Mouse (Mus musculus) lung, postnatal 0 days (tissue): Measurements from ENCODE around the gene Nmi. TPM values are rescaled to one million over a fixed set of nuclear protein-coding genes. Genes with fewer than 3 reads are reported as not detected.

ENCODE experiments used
- ATAC-seq: fragments of 200-750 bp; cut with Nextera tagmentation; 2 replicates; pipeline ENCODE4 v1.8.0; 2017; ENCODE audit warnings: moderate library complexity
- DNase-seq: peaks from one replicate; pipeline ENCODE4 v3.0.0-alpha.2; 2016; ENCODE audit warnings: low spot score
- H3K27ac ChIP-seq: fragments of 300-500 bp; sonication (generic); 2 replicates; pipeline ENCODE4 v1.5.1; 2014; ENCODE audit warnings: antibody characterized with exemption, mild to moderate bottlenecking, low read length, mixed read lengths
- H3K27me3 ChIP-seq: fragments of 300-500 bp; sonication (generic); replicated peaks from 2 replicates; pipeline ENCODE4 v1.6.1; 2014; ENCODE audit warnings: low read length, mixed read lengths; ENCODE audit not compliant: insufficient read depth
- H3K36me3 ChIP-seq: fragments of 300-500 bp; sonication (generic); 2 replicates; pipeline ENCODE4 v1.6.1; 2014; ENCODE audit warnings: low read length, mixed read lengths; ENCODE audit not compliant: insufficient read depth
- H3K4me1 ChIP-seq: fragments of 300-500 bp; sonication (generic); 2 replicates; pipeline ENCODE4 v1.6.1; 2014; ENCODE audit warnings: antibody characterized with exemption, low read depth, low read length, mixed read lengths; ENCODE audit not compliant: insufficient read depth
- H3K4me2 ChIP-seq: fragments of 300-500 bp; sonication (generic); replicated peaks from 2 replicates; pipeline ENCODE4 v1.6.1; 2014; ENCODE audit warnings: low read depth, mild to moderate bottlenecking, low read length, moderate library complexity, mixed read lengths
- H3K4me3 ChIP-seq: fragments of 300-500 bp; sonication (generic); 2 replicates; pipeline ENCODE4 v1.5.1; 2014; ENCODE audit warnings: low read depth, low read length
- H3K9ac ChIP-seq: fragments of 300-500 bp; sonication (generic); replicated peaks from 2 replicates; pipeline ENCODE4 v1.6.1; 2014; ENCODE audit warnings: low read depth, mild to moderate bottlenecking
- H3K9me3 ChIP-seq: fragments of 300-500 bp; sonication (generic); 2 replicates; pipeline ENCODE4 v1.6.1; 2016; ENCODE audit warnings: low read length, mixed read lengths
- CTCF ChIP-seq: IDR thresholded peaks from 2 replicates; pipeline ENCODE4 v1.5.1; 2016; ENCODE audit warnings: antibody characterized with exemption, mild to moderate bottlenecking
- EP300 ChIP-seq: IDR thresholded peaks from 2 replicates; pipeline ENCODE4 v1.6.1; 2016; ENCODE audit warnings: antibody characterized with exemption, mild to moderate bottlenecking, control low read depth
- WGBS: fragments of 180-500 bp; shearing (Covaris S2); extraction: QIAGEN DNeasy Blood & Tissue Kit; methylation state at CpG from one replicate; pipeline ENCODE4 v1.1.7; 2014; 5-methylcytosine and 5-hydroxymethylcytosine counted together
- polyA plus RNA-seq: library from polyadenylated mRNA; unstranded; fragments of >200 nt; fragmentation: Nextera tagmentation; extraction: Ambion mirVana; gene quantifications from 2 replicates; pipeline ENCODE4 v1.2.1, GENCODE M21; 2015

Nmi gene
- polyA plus RNA-seq, 1 experiment from 2014 or later, result 36.6 TPM

- H3K27ac ChIP-seq, result no peak overlapping the region
- no peak overlapping the region for H3K4me3 ChIP-seq
- TF ChIP-seq EP300 (no peak), CTCF (no peak)
- H3K9ac ChIP-seq, result no peak overlapping the region
- H3K4me2 ChIP-seq, result no peak overlapping the region
- WGBS, result 60% methylated on average over 7 of the region's 7 CpGs
- H3K36me3 ChIP-seq, result no peaks in the 10 kb centered on the region
- DNase-seq, result no peak
- no peaks in the 10 kb centered on the region for H3K4me1 ChIP-seq
- no peaks in the 10 kb centered on the region for H3K9me3 ChIP-seq
- ATAC-seq, result no peak
- no peaks in the 10 kb centered on the region for H3K27me3 ChIP-seq
Measured at GRCm38 (mm10) chr2:51999996-52000395, 26.7 kb upstream of the Nmi start.

- no peak overlapping the region for H3K4me3 ChIP-seq
- H3K36me3 ChIP-seq, result no peaks in the 10 kb centered on the region
- H3K4me1 ChIP-seq, result no peaks in the 10 kb centered on the region
- no peak for ATAC-seq
- H3K27me3 ChIP-seq, result no peaks in the 10 kb centered on the region
- H3K27ac ChIP-seq, result no peak overlapping the region
- 90% methylated on average over 6 of the region's 6 CpGs for WGBS
- TF ChIP-seq CTCF, result no peak
- no peak for TF ChIP-seq EP300
- no peak overlapping the region for H3K9ac ChIP-seq
- H3K4me2 ChIP-seq, result no peak overlapping the region
- no peaks in the 10 kb centered on the region for H3K9me3 ChIP-seq
- DNase-seq, result no peak
Measured at GRCm38 (mm10) chr2:51991447-51991846, 18.2 kb upstream of the Nmi start.

DNA sequence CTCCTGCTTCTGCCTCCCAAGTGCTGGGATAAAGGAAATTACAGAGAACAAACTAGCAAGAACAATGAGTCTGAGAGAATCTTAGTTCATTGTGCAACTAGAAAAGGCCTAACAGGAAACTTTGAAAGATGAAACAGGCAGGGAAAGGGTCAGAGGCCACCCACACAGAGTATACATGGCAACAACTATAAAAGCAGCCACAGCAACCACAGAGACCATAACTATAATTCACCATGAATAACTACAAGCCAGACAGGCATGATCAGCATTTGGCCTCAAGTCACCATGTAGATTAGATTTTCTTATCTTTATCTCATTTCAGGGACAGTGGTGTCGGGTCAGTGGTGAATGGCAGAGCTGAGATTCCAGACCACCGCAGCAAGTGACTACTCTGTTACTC is 16.3 kb upstream of the Nmi start:
- no peak overlapping the region for H3K4me3 ChIP-seq
- WGBS, result 66% methylated on average over 2 of the region's 2 CpGs
- no peaks in the 10 kb centered on the region for H3K4me1 ChIP-seq
- DNase-seq (no peak), ATAC-seq (no peak)
- no peak overlapping the region for H3K4me2 ChIP-seq
- TF ChIP-seq EP300, result no peak
- TF ChIP-seq CTCF, result no peak
- no peaks in the 10 kb centered on the region for H3K27me3 ChIP-seq
- H3K9me3 ChIP-seq, result no peaks in the 10 kb centered on the region
- H3K27ac ChIP-seq, result no peak overlapping the region
- no peak overlapping the region for H3K9ac ChIP-seq
- H3K36me3 ChIP-seq, result no peaks in the 10 kb centered on the region

- Histone ChIP-seq H3K36me3 (no peaks in the 10 kb centered on the region), H3K27me3 (no peaks in the 10 kb centered on the region), H3K9ac (no peak overlapping the region), H3K9me3 (no peaks in the 10 kb centered on the region), H3K4me3 (no peak overlapping the region), H3K27ac (no peak overlapping the region), H3K4me1 (peaks cover 4% of the 10 kb centered on the region; the same call in 1 of the 2 replicates), H3K4me2 (no peak overlapping the region)
- TF ChIP-seq EP300, result 0 out of 2 replicates have a peak, but pooled peaks have one; percentile 34
- no peak for TF ChIP-seq CTCF
- 66% methylated on average over 5 of the region's 5 CpGs for WGBS
- DNase-seq, result peak; percentile 80
- ATAC-seq, result peak; percentile 71
Measured at GRCm38 (mm10) chr2:51986695-51987094, 13.4 kb upstream of the Nmi start.

DNA sequence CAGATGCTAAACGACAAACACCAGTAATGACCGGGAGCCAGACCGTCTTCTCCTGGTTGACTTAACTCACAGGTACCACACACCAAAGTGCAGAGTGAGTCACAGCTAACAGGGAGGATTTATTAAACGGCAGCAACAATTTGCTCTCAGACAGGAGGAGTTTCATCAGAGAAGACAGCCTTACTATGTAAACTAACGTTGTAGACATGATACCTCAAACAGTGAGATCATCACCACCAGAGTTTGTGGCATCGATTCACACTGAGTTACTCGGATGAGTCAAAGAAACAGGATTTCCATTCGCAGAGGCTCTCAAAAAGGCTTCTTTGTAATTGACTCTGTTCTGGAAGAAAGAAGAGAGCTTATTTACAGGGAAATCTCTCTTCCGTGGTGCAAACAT is 12.9 kb upstream of the Nmi start:
- Histone ChIP-seq H3K4me3 (no peak overlapping the region), H3K27ac (no peak overlapping the region), H3K27me3 (no peaks in the 10 kb centered on the region), H3K36me3 (no peaks in the 10 kb centered on the region), H3K9ac (no peak overlapping the region), H3K4me1 (peaks cover 4% of the 10 kb centered on the region; the same call in 1 of the 2 replicates), H3K4me2 (no peak overlapping the region), H3K9me3 (no peaks in the 10 kb centered on the region)
- 68% methylated on average over 9 of the region's 9 CpGs for WGBS
- peak; percentile 28 for DNase-seq
- TF ChIP-seq EP300, result no peak
- no peak for TF ChIP-seq CTCF
- ATAC-seq, result peak; percentile 32; the same call in 1 of the 2 replicates

DNA sequence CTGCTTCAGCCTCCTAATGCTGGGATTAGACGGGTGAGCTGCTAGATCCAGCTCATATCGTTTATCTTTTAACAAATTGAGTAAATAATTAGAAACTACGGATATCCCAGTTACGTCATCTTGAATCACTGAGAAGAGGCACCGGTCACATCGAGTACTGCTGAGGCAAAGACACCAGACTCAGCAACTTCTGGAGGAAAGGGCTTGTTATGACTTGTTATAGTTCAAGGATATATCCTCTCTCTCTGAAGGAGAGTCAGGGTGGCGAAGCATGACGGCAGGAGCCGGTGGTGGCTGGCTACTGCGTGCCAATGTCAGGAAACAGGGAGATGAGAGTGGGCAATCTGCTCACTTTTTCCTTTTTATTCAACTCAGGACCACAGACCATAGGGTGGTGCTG is 11.9 kb upstream of the Nmi start:
- no peak overlapping the region for H3K4me2 ChIP-seq
- no peak overlapping the region for H3K27ac ChIP-seq
- H3K36me3 ChIP-seq, result no peaks in the 10 kb centered on the region
- H3K4me1 ChIP-seq, result peaks cover 4% of the 10 kb centered on the region; the same call in 1 of the 2 replicates
- H3K27me3 ChIP-seq, result no peaks in the 10 kb centered on the region
- WGBS, result 82% methylated on average over 10 of the region's 10 CpGs
- no peak overlapping the region for H3K9ac ChIP-seq
- no peaks in the 10 kb centered on the region for H3K9me3 ChIP-seq
- ATAC-seq (no peak), DNase-seq (no peak)
- no peak overlapping the region for H3K4me3 ChIP-seq
- TF ChIP-seq CTCF, result no peak
- TF ChIP-seq EP300, result no peak

GRCm38 (mm10) chr2:51982288-51982687 is 9.0 kb upstream of the Nmi start:
- 25% methylated on average over 13 of the region's 13 CpGs for WGBS
- no peaks in the 10 kb centered on the region for H3K27me3 ChIP-seq
- peak overlapping the region; percentile 23; the same call in 1 of the 2 replicates for H3K4me3 ChIP-seq
- H3K4me2 ChIP-seq, result peak overlapping the region; percentile 44
- DNase-seq, result peak; percentile 71
- H3K9me3 ChIP-seq, result no peaks in the 10 kb centered on the region
- peak overlapping the region; percentile 71 for H3K27ac ChIP-seq
- no peak for TF ChIP-seq EP300
- TF ChIP-seq CTCF, result no peak
- peaks cover 4% of the 10 kb centered on the region; the same call in 1 of the 2 replicates for H3K4me1 ChIP-seq
- peak; percentile 60 for ATAC-seq
- no peak overlapping the region for H3K9ac ChIP-seq
- H3K36me3 ChIP-seq, result no peaks in the 10 kb centered on the region
